In the genomic region with DNA sequence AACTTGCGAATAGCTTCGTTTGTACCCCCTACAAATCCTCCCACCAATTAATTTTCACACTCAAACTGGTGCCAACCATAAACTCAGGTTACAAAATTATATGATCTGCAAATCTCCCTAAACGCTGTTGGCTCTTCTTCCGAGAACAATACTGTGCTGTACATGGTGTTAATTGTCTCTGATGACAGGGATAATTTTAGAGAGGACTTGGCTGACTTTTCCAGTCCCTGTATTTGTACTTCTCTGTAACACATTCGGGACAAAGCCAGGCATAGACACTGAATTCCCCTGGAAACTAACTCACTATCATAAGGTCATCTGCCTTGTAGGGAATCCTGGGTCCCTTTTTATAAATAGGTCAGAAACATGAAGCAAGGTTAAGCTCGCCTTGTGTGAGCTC, we compare ENCODE assay signal across 21 mouse cellular contexts.
DNase-seq lines count a peak whose midpoint lies in the region; ATAC-seq and TF ChIP-seq lines count a peak whose summit lies in the region.
"Had no signal": no experiment of that assay in that cellular context is flagged by ENCODE, and none has a peak within 500 bp of the region (broad histone marks: within the 10 kb centered on the region; RNA-seq: fewer than 3 reads in every experiment).

No protein-coding gene starts in this region.

- H3K36me3 ChIP-seq in heart, postnatal 0 days (replicated peaks; ENCODE audit: control insufficient read depth, insufficient read depth, low read length): no peaks in the 10 kb centered on the region
- H3K36me3 ChIP-seq: embryonic facial prominence, embryonic 13.5 days; forebrain, embryonic 12.5 days; G1E; hindbrain, embryonic 13.5 days had no signal

- no peak overlapping the region for H3K4me3 ChIP-seq in heart, postnatal 0 days (ENCODE audit: low read depth, low read length)
- no peak overlapping the region for H3K4me3 ChIP-seq in layer of hippocampus, adult 2 months
- no peak overlapping the region for H3K4me3 ChIP-seq in left cerebral cortex, adult 2 months
- H3K4me3 ChIP-seq: embryonic facial prominence, embryonic 13.5 days; forebrain, embryonic 12.5 days; hindbrain, embryonic 13.5 days had no signal

- no peak for TF ChIP-seq CTCF in heart, postnatal 0 days (IDR thresholded peaks at IDR 0.05; ENCODE audit: low read depth)
- no peak for TF ChIP-seq CTCF in layer of hippocampus, adult 2 months (conservative IDR thresholded peaks at IDR 0.05)
- TF ChIP-seq CTCF in left cerebral cortex, adult 2 months (IDR thresholded peaks at IDR 0.05): no peak

- 0 out of 2 replicates have a peak, but pooled peaks have one; percentile 33 for ATAC-seq in heart, postnatal 0 days (ENCODE audit: insufficient read depth, low read depth)
- ATAC-seq: CD4-positive, CD25-positive, alpha-beta regulatory T cell, adult 4 months; forebrain, embryonic 16.5 days; hindbrain, postnatal 0 days had no signal

- no peak overlapping the region for H3K9ac ChIP-seq in heart, postnatal 0 days (replicated peaks; ENCODE audit: low read depth, low read length)
- H3K9ac ChIP-seq: embryonic facial prominence, embryonic 13.5 days; forebrain, embryonic 12.5 days; hindbrain, embryonic 13.5 days had no signal

- H3K27me3 ChIP-seq in heart, postnatal 0 days (ENCODE audit: control insufficient read depth, insufficient read depth, low read length): no peaks in the 10 kb centered on the region
- H3K27me3 ChIP-seq: embryonic facial prominence, embryonic 13.5 days; forebrain, embryonic 12.5 days; hindbrain, embryonic 13.5 days had no signal

- H3K4me1 ChIP-seq in heart, postnatal 0 days (ENCODE audit: control insufficient read depth, insufficient read depth): peaks cover 4% of the 10 kb centered on the region; the same call in 1 of the 2 replicates
- H3K4me1 ChIP-seq: embryonic facial prominence, embryonic 13.5 days; forebrain, embryonic 12.5 days; hindbrain, embryonic 13.5 days had no signal

- H3K4me2 ChIP-seq in heart, postnatal 0 days (ENCODE audit: low read depth, low read length): no peak overlapping the region
- H3K4me2 ChIP-seq: embryonic facial prominence, embryonic 13.5 days; forebrain, embryonic 12.5 days; hindbrain, embryonic 13.5 days had no signal

- intact Hi-C loops in heart, postnatal 25 days (cut with DNase I): no loop called here
- intact Hi-C loops in left cerebral cortex, adult 2 months (cut with DNase I): no loop called here

- no peak for TF ChIP-seq EP300 in heart, postnatal 0 days (IDR thresholded peaks at IDR 0.05; ENCODE audit: low read depth)

- 43% methylated on average over 6 of the region's 6 CpGs for WGBS in heart, postnatal 0 days

- H3K27ac ChIP-seq in heart, postnatal 0 days (ENCODE audit: low read depth): no peak overlapping the region
- no peak overlapping the region for H3K27ac ChIP-seq in layer of hippocampus, adult 2 months
- no peak overlapping the region for H3K27ac ChIP-seq in left cerebral cortex, adult 2 months
- H3K27ac ChIP-seq: embryonic facial prominence, embryonic 13.5 days; forebrain, embryonic 12.5 days; hindbrain, embryonic 13.5 days; hindbrain, postnatal 0 days had no signal

- H3K9me3 ChIP-seq in heart, postnatal 0 days (replicated peaks; ENCODE audit: control insufficient read depth, low read length): no peaks in the 10 kb centered on the region
- H3K9me3 ChIP-seq: embryonic facial prominence, embryonic 13.5 days; forebrain, embryonic 12.5 days; G1E; hindbrain, embryonic 13.5 days had no signal

- peak; percentile 31 to 59 for DNase-seq in heart, adult 18-20 months
- no peak for DNase-seq in heart, postnatal 25 days (ENCODE audit: low spot score)
- DNase-seq in heart, postnatal 0 days (ENCODE audit: low spot score): peak; percentile 53
- no peak for DNase-seq in heart, postnatal 4 days
- DNase-seq in layer of hippocampus, adult 2 months (ENCODE audit: low spot score in 2 of 2): peak; percentile 9 to 18
- DNase-seq in layer of hippocampus, postnatal 25 days (ENCODE audit: extremely low spot score in 1 of 2, low spot score in 1 of 2): no peak
- no peak for DNase-seq in left cerebral cortex, adult 2 months (ENCODE audit: extremely low spot score in 1 of 2, low spot score in 2 of 2)
- DNase-seq: adrenal gland, adult 8-10 months; adrenal gland, postnatal 36 days; B cell, adult 2 months; cerebellum, adult 11-12 months; cerebellum, adult 9-11 months; cerebellum, postnatal 36 days; gastrocnemius, postnatal 10 days had no signal

Comparison
In these comparisons a context has a peak if more than half of its experiments do, and no peak if none do; other contexts are left out.
1. DNase-seq: peak in heart, adult 18-20 months (2 of 2), heart, postnatal 0 days (single experiment) and layer of hippocampus, adult 2 months (2 of 2); none in heart, postnatal 25 days (single experiment), heart, postnatal 4 days (single experiment), layer of hippocampus, postnatal 25 days (0 of 2) and left cerebral cortex, adult 2 months (0 of 2).